Mouse (Mus musculus): Measurements from ENCODE around the gene Yif1a.

Yif1a gene

GRCm38 (mm10) chr19:5109659-5110453 lies 21.5 kb downstream of the Yif1a start:
- peak; percentile 41 for DNase-seq (ENCODE audit: low read depth, low spot score)
- no peaks in the 10 kb centered on the region for H3K27me3 ChIP-seq (ENCODE audit: control insufficient read depth, insufficient read depth, low read length, poor library complexity, severe bottlenecking)
- H3K36me3 ChIP-seq (ENCODE audit: control insufficient read depth, insufficient read depth, low read length, poor library complexity, severe bottlenecking) = peaks cover 1% of the 10 kb centered on the region

GRCm38 (mm10) chr19:5113783-5114182 lies 25.4 kb downstream of the Yif1a start:
- H3K27me3 ChIP-seq (ENCODE audit: control insufficient read depth, insufficient read depth, low read length, poor library complexity, severe bottlenecking) = no peaks in the 10 kb centered on the region
- peaks cover 1% of the 10 kb centered on the region for H3K36me3 ChIP-seq (ENCODE audit: control insufficient read depth, insufficient read depth, low read length, poor library complexity, severe bottlenecking)
- DNase-seq (ENCODE audit: low read depth, low spot score) = no peak

GRCm38 (mm10) chr19:5117494-5118383 lies 29.4 kb downstream of the Yif1a start:
- no peaks in the 10 kb centered on the region for H3K36me3 ChIP-seq (ENCODE audit: control insufficient read depth, insufficient read depth, low read length, poor library complexity, severe bottlenecking)

GRCm38 (mm10) chr19:5118384-5118698 lies 30.0 kb downstream of the Yif1a start, which contains the start of gene Klc2:
Klc2 (minus strand) TSS chr19:5118560.
- Histone ChIP-seq H3K27me3 (ENCODE audit: control insufficient read depth, insufficient read depth, low read length, poor library complexity, severe bottlenecking) (no peaks in the 10 kb centered on the region), H3K36me3 (ENCODE audit: control insufficient read depth, insufficient read depth, low read length, poor library complexity, severe bottlenecking) (no peaks in the 10 kb centered on the region)
- no peak for DNase-seq (ENCODE audit: low read depth, low spot score)

More at GRCm38 (mm10) chr19:5117494-5118383, 29.4 kb downstream of the Yif1a start:
- DNase-seq (ENCODE audit: low read depth, low spot score) = peak; percentile 81
- H3K27me3 ChIP-seq (ENCODE audit: control insufficient read depth, insufficient read depth, low read length, poor library complexity, severe bottlenecking) = no peaks in the 10 kb centered on the region

GRCm38 (mm10) chr19:5122492-5122891 lies 34.2 kb downstream of the Yif1a start:
- no peak for DNase-seq (ENCODE audit: low read depth, low spot score)
- no peaks in the 10 kb centered on the region for H3K27me3 ChIP-seq (ENCODE audit: control insufficient read depth, insufficient read depth, low read length, poor library complexity, severe bottlenecking)
- H3K36me3 ChIP-seq (ENCODE audit: control insufficient read depth, insufficient read depth, low read length, poor library complexity, severe bottlenecking) = no peaks in the 10 kb centered on the region

- no peak for DNase-seq (ENCODE audit: low read depth, low spot score)
Observed at GRCm38 (mm10) chr19:5123241-5123640, 34.9 kb downstream of the Yif1a start.

GRCm38 (mm10) chr19:5124055-5124614 lies 35.8 kb downstream of the Yif1a start:
- Histone ChIP-seq H3K36me3 (ENCODE audit: control insufficient read depth, insufficient read depth, low read length, poor library complexity, severe bottlenecking) (no peaks in the 10 kb centered on the region), H3K27me3 (ENCODE audit: control insufficient read depth, insufficient read depth, low read length, poor library complexity, severe bottlenecking) (no peaks in the 10 kb centered on the region)

More at GRCm38 (mm10) chr19:5123241-5123640, 34.9 kb downstream of the Yif1a start:
- no peaks in the 10 kb centered on the region for H3K27me3 ChIP-seq (ENCODE audit: control insufficient read depth, insufficient read depth, low read length, poor library complexity, severe bottlenecking)
- H3K36me3 ChIP-seq (ENCODE audit: control insufficient read depth, insufficient read depth, low read length, poor library complexity, severe bottlenecking) = no peaks in the 10 kb centered on the region

GRCm38 (mm10) chr19:5129770-5130169 lies 41.4 kb downstream of the Yif1a start:
- no peaks in the 10 kb centered on the region; the same call in 1 of the 2 replicates for H3K36me3 ChIP-seq (ENCODE audit: control insufficient read depth, insufficient read depth, low read length, poor library complexity, severe bottlenecking)
- peak; percentile 44 for DNase-seq (ENCODE audit: low read depth, low spot score)
- H3K27me3 ChIP-seq (ENCODE audit: control insufficient read depth, insufficient read depth, low read length, poor library complexity, severe bottlenecking) = no peaks in the 10 kb centered on the region

More at GRCm38 (mm10) chr19:5124055-5124614, 35.8 kb downstream of the Yif1a start:
- DNase-seq (ENCODE audit: low read depth, low spot score) = no peak

- Histone ChIP-seq H3K27me3 (ENCODE audit: control insufficient read depth, insufficient read depth, low read length, poor library complexity, severe bottlenecking) (no peaks in the 10 kb centered on the region), H3K36me3 (ENCODE audit: control insufficient read depth, insufficient read depth, low read length, poor library complexity, severe bottlenecking) (peaks cover 4% of the 10 kb centered on the region)
- DNase-seq (ENCODE audit: low read depth, low spot score) = no peak
Observed at GRCm38 (mm10) chr19:5131237-5131636, 42.9 kb downstream of the Yif1a start.

- Histone ChIP-seq H3K27me3 (ENCODE audit: control insufficient read depth, insufficient read depth, low read length, poor library complexity, severe bottlenecking) (no peaks in the 10 kb centered on the region), H3K36me3 (ENCODE audit: control insufficient read depth, insufficient read depth, low read length, poor library complexity, severe bottlenecking) (peaks cover 8% of the 10 kb centered on the region)
- peak; percentile 59 for DNase-seq (ENCODE audit: low read depth, low spot score)
Observed at GRCm38 (mm10) chr19:5139640-5140039, 51.3 kb downstream of the Yif1a start.
